Comparison of ENCODE assay signal across 19 mouse cellular contexts in genomic region chr17:5207881-5208280, GRCm38 (mm10).
DNase-seq lines count a peak whose midpoint lies in the region; ATAC-seq and TF ChIP-seq lines count a peak whose summit lies in the region.
"Had no signal": no experiment of that assay in that cellular context is flagged by ENCODE, and none has a peak within 500 bp of the region (broad histone marks: within the 10 kb centered on the region; RNA-seq: fewer than 3 reads in every experiment).

No protein-coding gene starts in this region.

- no peaks in the 10 kb centered on the region for H3K27me3 ChIP-seq in liver, adult 2 months (ENCODE audit: control insufficient read depth, insufficient read depth, low read length)
- no peaks in the 10 kb centered on the region for H3K27me3 ChIP-seq in liver, embryonic 11.5 days (replicated peaks; ENCODE audit: control insufficient read depth, insufficient read depth, low read length)
- H3K27me3 ChIP-seq: forebrain, embryonic 13.5 days; hindbrain, embryonic 13.5 days had no signal

- WGBS in liver, adult 2 months = 28% methylated on average over 8 of the region's 8 CpGs
- WGBS in liver, embryonic 11.5 days = 89% methylated on average over 8 of the region's 8 CpGs
- 81% methylated on average over 8 of the region's 8 CpGs for WGBS in macrophage (ENCODE audit: missing documents)

- H3K27ac ChIP-seq in liver, adult 2 months (replicated peaks; ENCODE audit: insufficient read depth, low read depth, low read length) = peak overlapping the region; percentile 25; the same call in 1 of the 2 replicates
- H3K27ac ChIP-seq in liver, embryonic 11.5 days (ENCODE audit: low read depth, low read length) = no peak overlapping the region
- peak overlapping the region; percentile 19 for H3K27ac ChIP-seq in bone marrow macrophage, adult 2 months (ENCODE audit: insufficient read depth, low read depth, low read length)
- H3K27ac ChIP-seq in macrophage = peak overlapping the region; percentile 90
- H3K27ac ChIP-seq: forebrain, embryonic 10.5 days; forebrain, embryonic 13.5 days; hindbrain, embryonic 10.5 days; hindbrain, embryonic 13.5 days had no signal

- ATAC-seq in liver, embryonic 11.5 days (replicated peaks; ENCODE audit: low FRiP score) = no peak
- ATAC-seq: forebrain, embryonic 13.5 days; forebrain, embryonic 16.5 days; hindbrain, embryonic 16.5 days had no signal

- peaks cover 19% of the 10 kb centered on the region; the same call in 1 of the 2 replicates for H3K79me2 ChIP-seq in liver, adult 2 months (ENCODE audit: control insufficient read depth, insufficient read depth, low read length)
- H3K79me2 ChIP-seq in macrophage (ENCODE audit: inconsistent target) = peaks cover 93% of the 10 kb centered on the region

- H3K4me3 ChIP-seq in liver, adult 2 months (ENCODE audit: insufficient read depth, low read depth, low read length) = no peak overlapping the region
- no peak overlapping the region for H3K4me3 ChIP-seq in liver, embryonic 11.5 days (ENCODE audit: low read depth, low read length)
- H3K4me3 ChIP-seq in bone marrow macrophage, adult 2 months (ENCODE audit: insufficient read depth, low read length) = no peak overlapping the region
- no peak overlapping the region for H3K4me3 ChIP-seq in macrophage (ENCODE audit: inconsistent target)
- H3K4me3 ChIP-seq: forebrain, embryonic 10.5 days; forebrain, embryonic 13.5 days; hindbrain, embryonic 10.5 days; hindbrain, embryonic 13.5 days had no signal

- no peaks in the 10 kb centered on the region for H3K9me3 ChIP-seq in liver, embryonic 11.5 days (ENCODE audit: control insufficient read depth, low read length)
- H3K9me3 ChIP-seq: forebrain, embryonic 10.5 days; forebrain, embryonic 13.5 days; hindbrain, embryonic 10.5 days; hindbrain, embryonic 13.5 days had no signal

- no peak for TF ChIP-seq CTCF in liver, adult 2 months (IDR thresholded peaks at IDR 0.05; ENCODE audit: low read depth, low read length)
- no peak for TF ChIP-seq CTCF in bone marrow macrophage, adult 2 months (IDR thresholded peaks at IDR 0.05; ENCODE audit: low read depth, low read length)

- no peak for TF ChIP-seq POLR2A in liver, adult 2 months (IDR thresholded peaks at IDR 0.05; ENCODE audit: extremely low read depth, insufficient read depth, low read length)
- no peak for TF ChIP-seq POLR2A in bone marrow macrophage, adult 2 months (IDR thresholded peaks at IDR 0.05; ENCODE audit: borderline replicate concordance, low read depth, low read length)

- H3K4me2 ChIP-seq in liver, embryonic 11.5 days = no peak overlapping the region
- H3K4me2 ChIP-seq: forebrain, embryonic 13.5 days; heart, embryonic 11.5 days; hindbrain, embryonic 13.5 days had no signal

- H3K36me3 ChIP-seq in liver, adult 2 months (ENCODE audit: control insufficient read depth, insufficient read depth, low read length) = no peaks in the 10 kb centered on the region
- H3K36me3 ChIP-seq in liver, embryonic 11.5 days (ENCODE audit: control insufficient read depth, insufficient read depth, low read length) = no peaks in the 10 kb centered on the region
- no peaks in the 10 kb centered on the region for H3K36me3 ChIP-seq in macrophage (ENCODE audit: inconsistent target)
- H3K36me3 ChIP-seq: forebrain, embryonic 10.5 days; hindbrain, embryonic 10.5 days; hindbrain, embryonic 13.5 days had no signal

- peaks cover 20% of the 10 kb centered on the region for H3K4me1 ChIP-seq in liver, adult 2 months (ENCODE audit: control insufficient read depth, insufficient read depth, low read length)
- peaks cover 23% of the 10 kb centered on the region for H3K4me1 ChIP-seq in liver, embryonic 11.5 days (replicated peaks; ENCODE audit: control insufficient read depth, insufficient read depth, low read length)
- peaks cover 80% of the 10 kb centered on the region for H3K4me1 ChIP-seq in bone marrow macrophage, adult 2 months (ENCODE audit: control insufficient read depth, insufficient read depth, low read length)

- peak; percentile 86 for DNase-seq in liver, adult 2 months (ENCODE audit: extremely low read depth, low read depth, low spot score)
- DNase-seq in liver, embryonic 11.5 days (ENCODE audit: low spot score) = no peak
- DNase-seq in lung, adult 18-20 months = peak; percentile 57 to 62
- DNase-seq in lung, postnatal 14 days = no peak
- no peak for DNase-seq in kidney, postnatal 4 days
- DNase-seq: adrenal gland, adult 2 months; adrenal gland, postnatal 14 days; gastrocnemius, postnatal 10 days; gastrocnemius, postnatal 36 days; heart, postnatal 36 days had no signal

- no peak overlapping the region for H3K9ac ChIP-seq in liver, adult 2 months (ENCODE audit: low read depth, low read length)
- H3K9ac ChIP-seq in liver, embryonic 11.5 days (ENCODE audit: low read depth, low read length) = no peak overlapping the region
- H3K9ac ChIP-seq: forebrain, embryonic 13.5 days; hindbrain, embryonic 13.5 days had no signal

Comparison
In these comparisons a context has a peak if more than half of its experiments do, and no peak if none do; other contexts are left out.
1. DNase-seq: peak in liver, adult 2 months (single experiment) and lung, adult 18-20 months (2 of 2); none in liver, embryonic 11.5 days (single experiment), lung, postnatal 14 days (single experiment) and kidney, postnatal 4 days (0 of 2).